Mouse (Mus musculus) megakaryocyte, embryonic 14.5 days (primary cell): ENCODE results near the gene Ptger3.

ENCODE experiments used
- FLI1 ChIP-seq: IDR thresholded peaks from 2 replicates; pipeline ENCODE4 v1.6.1; 2012; ENCODE audit warnings: low read length, inconsistent platforms, mixed read lengths
- GATA1 ChIP-seq: IDR thresholded peaks from 3 replicates; pipeline ENCODE4 v1.6.1; 2012; ENCODE audit warnings: mixed read lengths, low read length, inconsistent platforms, borderline replicate concordance

DNA sequence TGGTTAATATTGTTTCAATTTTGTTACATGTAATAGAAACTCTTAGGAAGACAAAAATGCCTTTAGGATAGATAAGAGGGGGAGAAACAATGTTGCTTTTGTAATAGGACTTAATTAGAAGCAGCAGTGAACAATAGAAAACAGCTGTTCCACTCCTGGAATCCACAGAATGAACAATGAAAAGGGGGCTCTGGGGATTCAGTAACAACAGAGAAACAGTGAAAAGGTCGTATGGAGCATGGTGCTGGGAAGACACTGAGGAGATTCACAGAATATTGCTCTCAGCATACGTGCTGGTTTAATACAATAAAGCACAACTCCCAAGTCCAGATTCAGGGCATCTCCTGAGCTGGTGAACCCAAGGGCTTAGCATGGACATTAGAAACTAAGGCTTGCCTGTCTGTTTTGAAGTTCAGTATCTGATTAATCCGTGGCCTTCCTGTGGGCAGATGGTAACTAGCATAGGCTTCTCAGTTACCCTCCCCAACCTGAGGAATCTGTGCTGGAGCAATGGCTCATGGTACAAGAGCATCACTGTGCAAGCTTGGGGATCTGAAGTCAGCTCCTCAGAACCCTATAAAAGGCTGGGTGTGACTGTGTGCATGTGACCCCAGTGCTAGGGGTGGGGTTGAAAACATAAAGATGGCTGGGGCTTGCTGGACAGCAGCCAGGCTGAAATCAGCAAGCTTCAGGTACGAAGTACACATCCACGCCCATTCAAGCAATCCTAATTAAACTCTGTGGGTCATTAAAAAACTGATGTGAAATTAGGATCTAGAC lies 16.1 kb downstream of the Ptger3 start:
- TF ChIP-seq FLI1, result no peak
- TF ChIP-seq GATA1, result no peak
